Mouse (Mus musculus): ENCODE measurements around the gene Trank1. TPM values are rescaled to one million over a fixed set of nuclear protein-coding genes. Genes with fewer than 3 reads are reported as not detected.

Trank1 gene
- total RNA-seq, 2 experiments from 2014 or later = 245 to 294 TPM

GRCm38 (mm10) chr9:111404346-111405079 lies 93.0 kb downstream of the Trank1 start:
- DNase-seq (ENCODE audit: low spot score in 2 of 2) = peak in 1 of 2 experiments; percentile 72
- intact Hi-C loops (cut with DNase I) = loop anchor here (5.0 kb wide), 2 partner anchors 33 to 82 kb away; partner anchors contain the start of gene Dclk3

- intact Hi-C loops (cut with DNase I) = no loop called here
- no peak for DNase-seq (ENCODE audit: low spot score in 2 of 2)
These were observed 93.5 kb downstream of the Trank1 start for GRCm38 (mm10) chr9:111405080-111405428.

- intact Hi-C loops (cut with DNase I) = loop anchor here (2.0 kb wide), 1 partner anchor 25 kb away; no protein-coding TSS in a partner anchor
- DNase-seq (ENCODE audit: low spot score in 2 of 2) = peak in 1 of 2 experiments; percentile 74
These were observed 96.5 kb downstream of the Trank1 start for GRCm38 (mm10) chr9:111408012-111408411.

- intact Hi-C loops (cut with DNase I) = loop anchor here (2.0 kb wide), 1 partner anchor 26 kb away; no protein-coding TSS in a partner anchor
- peak; percentile 50 to 66 for DNase-seq (ENCODE audit: low spot score in 2 of 2)
These were observed 96.9 kb downstream of the Trank1 start for GRCm38 (mm10) chr9:111408427-111408826.

- DNase-seq (ENCODE audit: low spot score in 2 of 2) = peak; percentile 77 to 89
- intact Hi-C loops (cut with DNase I) = no loop called here
These were observed 101.1 kb downstream of the Trank1 start for GRCm38 (mm10) chr9:111412471-111413160.

- DNase-seq (ENCODE audit: low spot score in 2 of 2) = peak in 1 of 2 experiments; percentile 64
- intact Hi-C loops (cut with DNase I) = no loop called here
These were observed 110.3 kb downstream of the Trank1 start for GRCm38 (mm10) chr9:111421862-111422261.

GRCm38 (mm10) chr9:111422567-111422966 lies 111.0 kb downstream of the Trank1 start:
- intact Hi-C loops (cut with DNase I) = no loop called here
- no peak for DNase-seq (ENCODE audit: low spot score in 2 of 2)

- DNase-seq (ENCODE audit: low spot score in 2 of 2) = no peak
- intact Hi-C loops (cut with DNase I) = no loop called here
These were observed 113.6 kb downstream of the Trank1 start for GRCm38 (mm10) chr9:111425113-111425512.

GRCm38 (mm10) chr9:111425952-111426351 lies 114.4 kb downstream of the Trank1 start:
- intact Hi-C loops (cut with DNase I) = no loop called here
- peak in 1 of 2 experiments; percentile 74 for DNase-seq (ENCODE audit: low spot score in 2 of 2)

GRCm38 (mm10) chr9:111427891-111428555 lies 116.5 kb downstream of the Trank1 start:
- peak in 1 of 2 experiments; percentile 36 for DNase-seq (ENCODE audit: low spot score in 2 of 2)
- intact Hi-C loops (cut with DNase I) = no loop called here

GRCm38 (mm10) chr9:111428698-111429362 lies 117.3 kb downstream of the Trank1 start:
- intact Hi-C loops (cut with DNase I) = no loop called here
- DNase-seq (ENCODE audit: low spot score in 2 of 2) = no peak

- intact Hi-C loops (cut with DNase I) = no loop called here
- DNase-seq (ENCODE audit: low spot score in 2 of 2) = no peak
These were observed 117.8 kb downstream of the Trank1 start for GRCm38 (mm10) chr9:111429363-111429750.

- peak in 1 of 2 experiments; percentile 55 for DNase-seq (ENCODE audit: low spot score in 2 of 2)
- intact Hi-C loops (cut with DNase I) = loop anchor here (5.0 kb wide), 1 partner anchor 33 kb away; no protein-coding TSS in a partner anchor
These were observed 123.9 kb downstream of the Trank1 start for GRCm38 (mm10) chr9:111435429-111435828.

- intact Hi-C loops (cut with DNase I) = loop anchor here (1.0 to 5.0 kb wide), 2 partner anchors 37 to 56 kb away; no protein-coding TSS in a partner anchor
- peak in 1 of 2 experiments; percentile 39 for DNase-seq (ENCODE audit: low spot score in 2 of 2)
These were observed 127.6 kb downstream of the Trank1 start, which contains the start of gene Dclk3 for GRCm38 (mm10) chr9:111438904-111439835. Dclk3 (plus strand) TSS chr9:111439081.

- intact Hi-C loops (cut with DNase I) = loop anchor here (1.0 to 5.0 kb wide), 2 partner anchors 38 to 57 kb away; no protein-coding TSS in a partner anchor
- DNase-seq (ENCODE audit: low spot score in 2 of 2) = peak; percentile 62 to 93
These were observed 128.3 kb downstream of the Trank1 start for GRCm38 (mm10) chr9:111439836-111440201.

GRCm38 (mm10) chr9:111440446-111440845 lies 128.9 kb downstream of the Trank1 start:
- intact Hi-C loops (cut with DNase I) = no loop called here

GRCm38 (mm10) chr9:111441151-111441550 lies 129.6 kb downstream of the Trank1 start:
- intact Hi-C loops (cut with DNase I) = no loop called here

More at GRCm38 (mm10) chr9:111440446-111440845, 128.9 kb downstream of the Trank1 start:
- no peak for DNase-seq (ENCODE audit: low spot score in 2 of 2)

More at GRCm38 (mm10) chr9:111441151-111441550, 129.6 kb downstream of the Trank1 start:
- no peak for DNase-seq (ENCODE audit: low spot score in 2 of 2)

All from left cerebral cortex, postnatal 25 days (tissue).